Mouse (Mus musculus): ENCODE results near the gene Fcho1. TPM values are rescaled to one million over a fixed set of nuclear protein-coding genes. Genes with fewer than 3 reads are reported as not detected.
"Not testable (repeated sequence)": the region's sequence is repeated elsewhere in the genome, so short reads cannot be mapped to it uniquely, and the experiment has no call there.

The Fcho1 gene
- total RNA-seq (2015; ENCODE audit: low replicate concordance) (152 and 165 TPM in 2 replicates), total RNA-seq (2017; ENCODE audit: low replicate concordance) (245 and 276 TPM in 2 replicates)

DNA sequence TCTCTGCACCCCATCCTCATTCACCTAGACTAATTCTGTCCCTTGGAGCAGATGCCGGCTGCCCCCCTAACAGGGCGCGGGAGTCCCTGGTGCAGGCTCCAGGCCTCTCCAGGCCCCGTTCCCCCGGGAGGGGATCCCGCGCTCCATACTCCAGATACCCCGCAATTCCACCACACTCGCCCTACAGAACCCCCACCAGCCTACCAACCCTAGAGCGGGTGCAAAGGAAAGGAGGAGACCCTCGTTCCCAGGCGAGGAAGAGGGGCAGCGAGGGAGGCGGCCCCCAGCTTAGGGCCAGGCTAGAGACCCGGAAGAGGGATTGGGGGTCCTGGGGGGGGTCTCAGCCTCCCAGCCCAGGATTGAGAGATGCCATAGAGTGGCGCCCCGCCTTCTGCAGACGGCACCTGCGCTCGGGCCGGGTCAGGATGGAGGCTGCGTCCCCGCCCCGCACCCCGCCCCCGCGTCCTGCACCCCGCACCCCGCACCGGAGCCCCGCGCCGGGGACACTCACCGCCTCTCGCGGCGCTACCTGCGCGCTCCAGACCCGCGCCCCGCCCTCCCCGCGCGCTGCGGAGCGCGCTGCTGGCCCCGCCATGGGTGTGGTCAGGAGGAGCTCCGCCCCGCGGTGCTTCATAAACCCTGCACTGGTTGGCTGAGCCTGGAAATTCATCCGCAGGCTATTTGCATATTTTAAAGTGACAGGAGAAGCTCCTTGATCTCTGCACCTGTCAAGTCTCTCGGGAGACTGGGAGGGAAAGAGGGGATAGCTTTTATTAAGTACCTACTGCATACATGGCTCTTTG, at the start of gene Fcho1:
Gene Fcho1 (minus strand): TSS at position 595 of the 803 bp plus-strand sequence.
- ATAC-seq (replicated peaks; ENCODE audit: low FRiP score, poor library complexity, severe bottlenecking), result peak; percentile 72

DNA sequence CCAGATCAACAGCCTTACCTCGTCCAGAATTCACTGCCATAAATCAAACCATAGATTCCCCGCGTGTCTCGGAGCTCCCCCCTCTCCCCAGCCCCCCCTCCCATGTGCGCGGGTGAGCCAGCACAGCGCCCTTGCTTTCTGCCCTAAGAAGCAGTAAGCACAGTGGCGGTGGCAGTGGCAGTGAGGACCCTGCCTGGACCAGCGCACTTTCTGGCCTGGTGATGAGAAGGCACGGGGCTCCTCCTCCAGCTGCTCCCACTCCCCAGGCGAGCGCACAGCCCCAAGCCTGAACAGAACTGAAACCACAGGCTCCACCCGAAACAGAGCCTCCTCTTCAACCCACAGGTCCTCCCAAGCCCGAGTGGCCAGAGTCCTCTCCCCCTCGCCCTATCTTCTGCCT, 45.8 kb upstream of the Fcho1 start:
- ATAC-seq (replicated peaks; ENCODE audit: low FRiP score, poor library complexity, severe bottlenecking), result no peak

DNA sequence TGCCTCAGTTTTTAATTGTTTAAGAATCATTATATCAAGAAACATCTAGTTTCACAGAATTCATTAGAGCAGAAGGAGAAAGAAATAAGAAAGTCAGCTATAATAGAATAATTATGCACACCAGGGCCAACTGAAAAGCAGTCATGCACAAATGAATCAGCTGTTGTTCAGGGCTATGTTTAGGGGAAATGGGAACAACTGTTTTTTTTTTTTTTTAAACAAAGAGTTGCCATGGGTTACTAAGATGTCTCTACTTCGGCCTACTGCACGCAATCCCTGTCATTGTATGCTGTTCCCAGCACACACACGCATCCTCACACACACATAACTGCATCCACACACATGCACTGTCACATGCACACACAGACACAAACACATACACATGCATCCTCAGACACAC, 33.3 kb upstream of the Fcho1 start:
- no peak for ATAC-seq (replicated peaks; ENCODE audit: low FRiP score, poor library complexity, severe bottlenecking)

DNA sequence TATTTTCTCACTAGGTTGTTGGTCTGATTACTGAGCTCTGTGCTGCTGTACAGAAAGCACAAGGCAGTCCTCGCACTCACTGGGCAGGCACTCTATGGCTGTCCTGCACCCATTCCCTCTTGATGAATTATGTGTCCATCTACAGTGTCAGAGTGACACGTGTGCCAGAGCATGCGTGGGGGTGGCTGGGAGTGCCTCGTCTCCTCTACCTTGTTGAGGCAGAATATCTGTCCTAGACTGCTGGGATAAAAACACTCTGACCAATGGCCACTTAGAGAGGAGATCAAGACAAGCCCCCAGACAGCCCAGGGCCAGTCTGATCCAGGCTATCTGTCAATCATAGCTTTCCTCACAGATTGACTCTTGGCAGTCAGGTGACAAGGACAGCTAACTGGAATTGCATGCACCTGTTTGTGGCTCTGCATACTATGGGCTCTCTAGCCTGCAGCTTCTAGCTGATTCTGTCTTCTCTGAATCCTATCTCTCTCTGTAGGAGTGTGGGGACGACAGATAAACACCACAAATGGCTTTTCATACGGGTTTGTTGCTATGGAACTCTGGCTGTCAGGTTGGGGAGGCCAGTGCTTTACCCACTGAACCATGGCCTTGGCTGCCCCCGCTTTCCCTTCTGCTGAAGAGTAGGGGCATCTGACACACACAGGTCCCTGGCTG, 27.5 kb upstream of the Fcho1 start:
- not testable (repeated sequence) for ATAC-seq (replicated peaks; ENCODE audit: low FRiP score, poor library complexity, severe bottlenecking)

DNA sequence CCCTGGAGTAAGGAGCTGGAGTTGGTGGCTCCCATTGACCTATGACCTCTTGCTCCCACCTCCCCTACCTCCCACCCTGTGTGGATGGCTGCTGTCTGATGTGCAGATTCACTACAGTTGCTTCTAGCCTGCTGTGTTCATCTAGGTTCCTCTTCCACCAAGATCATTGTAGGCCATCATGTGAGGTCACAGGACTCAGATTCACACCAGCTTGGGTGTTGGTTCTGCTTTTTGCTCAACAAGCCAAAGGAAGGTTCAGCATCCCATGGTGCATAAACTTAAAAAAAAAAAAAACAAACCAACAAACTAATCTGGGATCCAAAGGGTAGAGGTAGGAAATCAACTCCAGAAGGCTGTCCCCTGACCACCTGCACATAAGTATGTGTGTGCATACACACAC, 26.7 kb upstream of the Fcho1 start:
- not testable (repeated sequence) for ATAC-seq (replicated peaks; ENCODE audit: low FRiP score, poor library complexity, severe bottlenecking)

DNA sequence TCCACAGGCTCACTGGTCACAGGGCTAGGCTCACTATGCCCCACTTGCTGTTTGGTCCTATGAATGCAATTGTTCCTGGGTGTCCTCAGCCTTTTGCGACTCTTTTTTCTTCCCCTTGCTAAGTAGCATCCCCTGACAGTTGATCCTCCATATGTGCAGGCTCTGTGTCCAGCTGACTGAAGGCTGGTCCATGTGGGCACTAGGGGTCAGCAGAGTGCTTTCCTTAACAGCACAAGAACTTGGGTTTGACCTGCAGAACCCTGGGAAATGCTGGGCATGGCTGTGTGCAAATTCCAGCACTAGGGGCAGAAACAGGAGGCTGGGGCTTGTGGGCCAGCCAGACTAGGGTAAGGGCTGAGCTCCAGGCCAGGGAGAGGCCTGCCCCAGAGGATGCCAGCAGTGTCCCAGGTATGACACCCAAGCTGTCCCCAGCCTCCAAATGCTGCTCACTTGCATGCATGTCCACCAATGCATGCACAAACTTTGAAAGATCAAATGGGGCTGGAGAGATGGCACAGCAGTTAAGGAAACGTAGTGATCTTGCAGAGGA, 25.9 kb upstream of the Fcho1 start:
- ATAC-seq (replicated peaks; ENCODE audit: low FRiP score, poor library complexity, severe bottlenecking), result not testable (repeated sequence)

DNA sequence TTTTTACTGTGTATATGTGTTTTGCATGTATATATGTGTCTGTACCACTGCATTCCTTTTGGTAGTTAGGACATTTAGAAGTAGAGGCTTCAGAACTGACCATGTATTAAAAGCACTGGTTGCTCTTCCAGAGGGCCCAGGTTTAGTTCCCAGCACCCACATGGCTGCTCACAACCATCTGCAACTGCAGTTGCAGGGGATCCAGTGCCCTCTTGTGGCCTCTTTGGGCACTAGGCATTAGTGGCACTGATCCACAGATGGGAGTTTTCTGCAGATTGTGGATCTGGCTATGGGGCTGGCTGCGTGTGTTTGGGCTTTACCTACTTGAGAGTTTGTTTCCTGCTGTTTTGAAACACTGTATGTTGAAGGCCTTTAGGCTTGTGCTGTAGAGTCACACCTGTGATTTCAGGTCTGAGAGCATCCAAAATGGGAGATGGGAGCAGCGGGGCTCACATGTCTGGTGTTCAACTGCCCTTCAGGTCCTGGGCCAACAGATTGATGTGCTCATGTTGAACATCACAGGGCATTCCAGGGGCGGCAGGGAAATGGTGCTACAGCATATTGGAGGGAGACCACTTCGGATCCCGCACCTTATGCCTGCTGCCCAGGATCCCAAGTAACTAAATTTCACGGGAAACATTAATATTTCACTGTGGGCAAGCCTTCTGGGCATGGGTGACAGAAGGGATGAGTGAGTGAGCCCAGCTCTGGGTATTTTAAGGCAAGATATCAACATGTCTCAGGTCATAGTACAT, 24.0 kb upstream of the Fcho1 start:
- not testable (repeated sequence) for ATAC-seq (replicated peaks; ENCODE audit: low FRiP score, poor library complexity, severe bottlenecking)

DNA sequence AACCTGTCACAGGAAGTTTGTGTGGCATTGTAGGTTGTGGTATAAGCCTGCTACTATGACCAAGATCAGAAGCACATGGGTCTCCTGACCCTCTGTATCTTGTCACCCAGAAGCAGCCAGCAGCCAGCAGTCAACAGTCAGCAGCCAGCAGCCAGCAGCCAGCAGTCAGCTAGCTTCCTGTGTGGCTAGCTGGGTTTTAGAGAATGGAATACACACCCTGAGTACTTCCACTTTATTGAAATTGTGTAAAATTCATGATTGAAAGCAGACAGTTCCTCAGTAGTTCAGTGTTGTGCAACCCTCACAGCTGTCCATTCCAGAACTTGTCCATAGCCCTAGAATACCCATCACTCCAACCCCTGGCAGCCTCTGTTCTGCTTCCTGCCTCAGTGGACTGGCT, 21.6 kb upstream of the Fcho1 start:
- not testable (repeated sequence) for ATAC-seq (replicated peaks; ENCODE audit: low FRiP score, poor library complexity, severe bottlenecking)

DNA sequence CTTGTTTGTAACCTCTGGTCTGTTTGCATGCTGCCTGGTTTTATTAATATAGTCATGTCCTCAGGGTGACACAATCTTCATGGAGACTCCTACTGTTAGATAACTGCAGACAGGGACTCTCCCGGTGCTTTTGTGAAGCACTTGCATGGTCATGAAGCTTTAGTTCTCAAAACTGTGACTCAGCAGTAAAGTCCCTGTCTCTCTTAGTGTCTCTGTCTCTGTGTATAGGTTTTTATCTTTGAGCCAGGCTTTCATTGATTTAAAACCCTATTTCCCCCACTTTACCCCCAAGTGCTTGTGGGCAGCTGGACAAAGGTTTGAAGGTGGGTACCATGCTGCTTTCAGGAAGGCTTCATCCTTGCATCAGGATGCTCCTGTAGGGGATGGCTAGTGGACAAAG, 19.8 kb upstream of the Fcho1 start:
- no peak for ATAC-seq (replicated peaks; ENCODE audit: low FRiP score, poor library complexity, severe bottlenecking)

DNA sequence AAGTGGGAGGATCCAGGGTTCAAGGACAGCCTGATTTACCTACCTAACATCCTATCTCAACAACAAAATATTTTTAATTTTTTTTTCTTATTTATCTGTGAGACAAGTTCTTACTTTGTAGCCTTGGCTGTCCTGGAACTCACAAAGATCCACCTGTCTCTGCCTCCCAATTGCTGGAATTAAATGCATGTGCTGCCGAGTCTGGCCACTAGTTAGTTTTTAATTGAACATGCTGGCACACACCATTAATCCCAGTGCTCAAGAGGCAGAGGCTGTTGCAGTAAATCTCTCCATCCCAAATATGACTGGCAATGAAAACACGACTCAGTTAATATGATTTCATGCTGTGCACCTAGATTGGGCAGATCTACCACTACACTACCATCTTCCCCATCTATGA, 17.3 kb upstream of the Fcho1 start:
- no peak for ATAC-seq (replicated peaks; ENCODE audit: low FRiP score, poor library complexity, severe bottlenecking)

DNA sequence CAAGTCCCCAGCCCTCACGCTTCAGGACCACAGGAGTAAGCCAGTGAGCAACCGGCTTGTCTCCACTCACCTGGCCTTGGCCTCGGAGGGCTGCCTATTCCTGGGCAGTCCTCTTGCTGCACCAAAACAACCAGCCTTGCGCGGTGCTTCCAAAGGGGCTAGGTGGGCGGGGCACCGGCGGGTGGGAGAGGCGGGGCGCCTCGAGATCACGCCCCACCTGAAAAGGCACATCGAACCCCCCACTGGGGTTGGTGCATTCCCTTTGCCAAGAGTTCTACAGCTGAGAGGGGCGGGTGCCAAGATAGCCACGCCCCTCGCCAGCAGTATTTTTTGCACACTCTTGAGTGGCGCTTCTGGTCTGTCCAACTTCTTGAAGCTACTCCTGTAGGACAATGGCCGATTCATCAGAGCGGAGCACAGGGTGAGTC, 16.2 kb upstream of the Fcho1 start:
- ATAC-seq (replicated peaks; ENCODE audit: low FRiP score, poor library complexity, severe bottlenecking), result no peak

DNA sequence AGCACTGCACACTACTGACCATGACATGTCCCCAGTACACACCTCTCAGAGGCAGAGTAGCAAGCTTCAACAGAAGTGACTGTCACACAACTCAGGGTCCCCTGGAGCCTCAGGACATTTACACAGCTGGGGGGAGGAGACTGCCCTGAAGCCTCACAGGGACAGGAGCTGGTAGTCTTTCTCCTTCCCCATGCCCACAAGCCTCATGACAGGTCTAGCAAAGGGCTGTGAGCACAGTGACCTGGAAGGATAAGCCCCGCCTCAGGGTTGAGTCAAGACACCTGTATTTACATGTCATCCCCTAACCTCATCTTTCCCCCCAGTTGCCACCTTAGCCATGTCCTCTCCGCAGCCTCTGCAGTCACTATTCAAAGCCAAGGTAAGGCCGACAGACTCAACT, 15.7 kb upstream of the Fcho1 start:
- ATAC-seq (replicated peaks; ENCODE audit: low FRiP score, poor library complexity, severe bottlenecking), result no peak

DNA sequence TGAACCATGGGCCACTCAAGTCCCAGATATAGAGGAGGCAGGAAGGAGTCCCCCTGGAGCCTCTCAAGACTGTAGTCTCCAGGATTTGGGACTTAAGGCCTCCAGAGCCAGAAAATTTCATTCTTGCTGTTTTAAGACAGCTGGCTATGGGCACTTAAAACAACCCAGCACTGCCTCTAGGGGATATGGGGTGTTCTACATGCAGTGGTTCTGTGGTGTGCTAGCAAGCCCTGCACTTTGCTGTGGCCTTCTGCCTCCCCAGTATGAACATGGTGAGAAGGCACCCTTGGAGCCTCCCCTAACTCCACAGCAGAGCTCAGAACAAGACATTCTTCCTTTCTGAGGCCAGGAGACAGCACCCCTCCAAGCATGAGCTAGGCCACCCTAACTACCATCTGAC, 12.8 kb upstream of the Fcho1 start:
- ATAC-seq (replicated peaks; ENCODE audit: low FRiP score, poor library complexity, severe bottlenecking), result 0 out of 2 replicates have a peak, but pooled peaks have one; percentile 26

DNA sequence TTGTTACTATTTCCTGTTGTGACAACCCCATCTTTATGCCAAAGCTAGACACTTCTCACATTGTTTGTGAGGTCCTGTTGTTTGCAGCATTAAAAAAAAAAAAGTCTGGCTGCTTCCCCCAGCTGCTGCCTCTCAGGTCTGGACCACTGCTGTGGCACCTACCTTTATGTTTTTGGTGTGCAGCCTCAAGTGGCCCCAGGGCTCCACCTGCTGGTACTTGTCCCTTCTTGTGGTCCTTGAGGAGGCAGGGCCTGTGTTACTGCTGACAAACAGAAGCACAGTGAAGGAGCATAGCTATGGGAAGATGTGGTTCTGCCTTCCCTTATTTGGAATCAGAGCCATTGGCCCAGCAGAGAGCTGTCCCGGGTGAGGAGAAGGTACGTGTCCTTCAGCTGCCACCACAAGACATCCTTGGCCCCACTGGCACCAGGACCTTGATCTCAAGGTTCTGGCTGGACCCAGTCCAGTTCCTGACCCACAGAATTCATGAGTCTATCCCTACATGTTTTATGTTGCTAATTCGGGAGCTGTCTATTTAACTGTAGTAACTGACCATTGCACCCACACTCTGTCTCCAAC, 6.2 kb upstream of the Fcho1 start:
- peak; percentile 74 for ATAC-seq (replicated peaks; ENCODE audit: low FRiP score, poor library complexity, severe bottlenecking)

DNA sequence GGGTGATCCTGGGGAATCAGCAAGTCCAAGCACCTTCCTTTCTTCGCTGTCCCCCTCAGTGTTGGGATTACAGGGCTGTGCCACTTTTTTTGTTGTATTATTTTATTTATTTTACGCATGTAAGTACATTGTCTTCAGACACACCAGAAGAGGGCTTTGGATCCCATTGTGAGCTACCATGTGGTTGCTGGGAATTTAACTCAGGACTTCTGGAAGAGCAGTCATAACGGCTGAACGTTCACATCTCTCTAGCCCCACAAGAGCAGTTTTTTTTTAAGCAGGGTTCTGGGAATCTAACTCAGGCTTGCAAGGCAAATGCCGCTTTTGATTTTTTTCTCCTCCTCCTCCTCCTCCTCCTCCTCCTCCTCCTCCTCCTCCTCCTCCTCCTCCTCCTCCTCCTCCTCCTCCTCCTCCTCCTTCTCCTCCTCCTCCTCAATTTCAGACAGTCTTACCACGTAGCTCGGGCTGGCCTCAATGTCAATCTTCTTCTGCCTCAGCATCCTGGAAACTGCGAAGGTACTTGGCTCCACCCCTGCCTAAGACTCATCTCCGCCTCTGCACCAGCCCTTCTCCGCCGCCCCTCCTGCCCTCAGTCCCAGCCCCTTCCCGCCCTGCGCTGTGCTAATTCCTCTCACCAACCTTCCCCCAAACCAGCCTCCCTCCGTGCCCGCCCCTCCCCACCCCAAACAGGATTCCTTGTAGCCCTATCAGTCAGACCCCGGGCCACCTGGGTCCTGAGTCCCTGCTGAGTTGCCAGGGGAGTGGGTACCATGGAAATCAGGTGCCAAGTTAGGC, 3.5 kb upstream of the Fcho1 start:
- 0 out of 2 replicates have a peak, but pooled peaks have one; percentile 43 for ATAC-seq (replicated peaks; ENCODE audit: low FRiP score, poor library complexity, severe bottlenecking)

DNA sequence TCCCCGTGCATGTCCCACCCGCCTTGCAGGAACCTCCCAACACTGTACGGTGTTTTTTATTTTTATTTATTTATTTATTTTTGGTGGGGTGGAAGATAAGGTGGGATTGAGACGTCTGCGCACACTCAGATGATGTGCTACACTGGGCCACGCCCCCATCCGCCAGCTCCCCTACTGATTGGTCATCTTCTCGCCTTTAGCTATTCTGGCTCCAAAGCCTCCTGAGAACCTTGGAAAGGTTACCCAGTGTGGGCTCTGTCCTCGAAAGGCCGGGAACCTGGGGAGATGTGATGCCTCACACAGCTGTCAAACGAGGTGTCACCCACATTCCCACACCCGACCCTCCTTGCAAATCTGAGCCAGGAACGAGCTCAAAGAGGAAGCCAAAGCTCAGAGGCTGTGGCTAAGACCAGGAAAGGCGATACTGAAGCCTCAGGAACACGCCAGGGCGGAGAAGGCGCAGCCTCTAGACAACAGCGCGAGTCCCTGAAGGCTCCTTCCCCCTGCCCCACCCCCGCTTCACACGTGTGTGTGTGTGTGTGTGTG, 2.8 kb upstream of the Fcho1 start:
- peak; percentile 62 for ATAC-seq (replicated peaks; ENCODE audit: low FRiP score, poor library complexity, severe bottlenecking)

DNA sequence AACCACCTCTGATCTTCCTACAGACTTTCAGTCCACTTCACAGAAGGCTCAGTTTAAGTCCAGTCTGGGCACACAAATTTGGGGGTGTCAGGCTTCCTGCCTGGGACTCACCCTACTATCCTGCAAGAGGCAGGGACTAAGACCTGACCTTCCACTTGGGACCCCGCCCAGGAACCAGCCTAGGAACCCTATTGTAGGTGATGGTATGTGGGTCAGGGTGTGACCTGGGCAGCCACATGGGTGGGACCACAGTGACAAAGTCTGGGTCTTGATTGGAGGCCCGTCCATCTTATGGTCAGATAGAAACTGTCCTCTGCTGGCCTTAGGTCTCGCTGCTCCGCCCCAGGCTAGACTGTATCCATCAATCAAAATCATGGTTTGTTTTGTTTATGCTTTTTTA, 1.1 kb downstream of the Fcho1 start:
- ATAC-seq (replicated peaks; ENCODE audit: low FRiP score, poor library complexity, severe bottlenecking), result no peak

DNA sequence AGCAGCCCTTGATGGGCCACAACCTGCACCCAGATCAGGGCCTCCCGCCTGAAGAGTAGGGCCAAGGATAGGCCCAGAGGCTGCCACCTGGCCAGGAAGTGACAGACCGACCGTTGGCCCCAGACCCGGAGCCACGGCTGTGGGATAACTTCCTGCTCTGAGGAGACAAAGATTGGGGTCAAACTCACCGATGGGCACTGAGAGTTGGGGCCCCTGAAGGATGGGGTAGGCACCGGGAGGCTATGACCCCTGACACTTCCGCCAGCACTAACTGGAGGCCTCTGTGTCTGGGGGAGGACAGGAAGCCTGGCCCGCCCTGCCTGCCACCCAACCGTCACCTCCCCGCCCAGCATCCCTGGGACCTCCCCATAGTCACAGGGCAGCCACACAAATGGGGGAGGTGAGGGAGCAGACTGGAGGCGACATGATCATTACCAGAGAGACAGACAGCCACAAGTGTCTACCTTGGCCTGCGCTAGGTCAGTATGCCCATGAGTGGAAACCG, 2.4 kb downstream of the Fcho1 start:
- ATAC-seq (replicated peaks; ENCODE audit: low FRiP score, poor library complexity, severe bottlenecking), result peak; percentile 76

Data from erythroid progenitor cell, adult 5-6 weeks (primary cell).